Mouse (Mus musculus) embryonic stem cell, embryonic (primary cell): ENCODE results near the gene Pip4k2c.

Experiments
- CTCF ChIA-PET, 4 experiments: fragments of 300-600 bp in 2 of 4; fragments of 350-600 bp in 2 of 4; sonication (Branson Sonifier 250); formaldehyde crosslinking; loops; one replicate each; lab custom pipeline; 2022; ENCODE audit warnings: inconsistent platforms in 2 of 4; lab: Charles Lee
- POLR2A ChIA-PET, 4 experiments: fragments of 300-600 bp in 2 of 4; fragments of 350-600 bp in 2 of 4; sonication (Branson Sonifier 250); formaldehyde crosslinking; loops; one replicate each; lab custom pipeline; 2022; ENCODE audit warnings: antibody characterized with exemption in 4 of 4, inconsistent platforms in 1 of 4; lab: Charles Lee

Gene Pip4k2c

DNA sequence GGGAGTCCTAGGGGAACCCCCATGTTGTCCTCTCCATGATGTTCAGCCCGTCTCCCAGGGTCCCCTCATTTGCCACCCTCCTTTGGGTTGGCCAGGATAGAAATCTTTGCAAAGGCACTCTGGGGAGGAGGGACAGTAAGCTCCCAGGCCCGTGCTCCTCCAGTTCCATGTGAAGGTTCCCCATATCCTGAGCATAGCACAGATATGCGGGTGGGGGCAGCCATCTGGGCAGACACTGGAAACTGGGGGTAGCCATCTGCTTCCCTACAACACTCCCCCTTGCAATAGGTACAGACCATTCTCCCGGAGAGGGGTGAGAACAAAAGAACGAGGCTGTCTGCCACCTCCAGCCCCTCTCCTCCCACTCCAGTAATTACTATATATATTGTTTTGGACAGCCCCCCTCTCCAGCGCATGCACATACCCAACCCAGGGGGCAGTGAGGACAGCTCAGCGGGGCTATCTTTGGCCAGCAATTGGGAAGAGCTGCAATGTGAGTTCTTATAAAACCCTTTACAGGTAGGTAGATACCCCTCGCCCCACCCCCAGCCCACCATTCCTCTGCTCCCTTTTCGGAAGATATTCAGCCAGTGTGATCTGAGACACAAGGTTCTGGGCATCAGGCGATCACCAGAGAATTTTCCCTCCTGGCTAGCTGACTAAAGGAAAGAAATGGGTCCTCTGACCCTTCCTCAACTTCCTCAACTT, 23.9 kb downstream of the Pip4k2c start:
- ChIA-PET CTCF (interaction anchor here in 2 of 4 experiments (1.7 to 2.0 kb wide), 2 partner anchors 17 to 28 kb away, joined by 3 to 4 read pairs; no protein-coding TSS in a partner anchor), POLR2A (interaction anchor here in 3 of 4 experiments (0.6 to 4.1 kb wide), 18 partner anchors 7 to 217 kb away, joined by 3 to 14 read pairs (median 4); partner anchors contain the start of genes Pip4k2c (in 2 of the 3) and Slc26a10 (in 1 of the 3))

DNA sequence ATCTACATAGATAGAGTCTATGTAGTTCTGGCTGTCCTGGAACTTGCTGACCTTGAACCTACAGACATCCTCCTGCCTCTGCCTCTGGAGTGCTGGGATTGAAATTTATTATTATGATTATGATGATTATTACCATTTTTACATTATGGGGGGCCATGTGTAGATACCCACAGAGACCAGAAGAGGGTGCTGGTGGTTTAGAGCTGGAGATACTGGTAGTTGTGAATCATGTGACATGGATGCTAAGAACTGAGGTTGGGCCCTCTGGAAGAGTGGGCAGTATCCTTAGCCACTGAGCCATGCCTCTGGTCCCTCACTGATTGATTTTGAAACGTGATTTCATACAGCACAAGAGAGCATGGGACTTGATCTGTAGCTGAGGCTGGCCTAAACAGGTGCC, 24.9 kb downstream of the Pip4k2c start:
- ChIA-PET CTCF (interaction anchor here (0.7 to 2.0 kb wide), 7 partner anchors 8 to 163 kb away, joined by 3 to 6 read pairs (median 3); partner anchors contain the start of genes B4galnt1 (in 1 of the 4) and Pip4k2c (in 1 of the 4)), POLR2A (interaction anchor here in 3 of 4 experiments (0.6 to 4.1 kb wide), 9 partner anchors 8 to 1081 kb away, joined by 3 to 14 read pairs (median 6); partner anchors contain the start of genes Pip4k2c (in 2 of the 3) and Mars (in 1 of the 3))

DNA sequence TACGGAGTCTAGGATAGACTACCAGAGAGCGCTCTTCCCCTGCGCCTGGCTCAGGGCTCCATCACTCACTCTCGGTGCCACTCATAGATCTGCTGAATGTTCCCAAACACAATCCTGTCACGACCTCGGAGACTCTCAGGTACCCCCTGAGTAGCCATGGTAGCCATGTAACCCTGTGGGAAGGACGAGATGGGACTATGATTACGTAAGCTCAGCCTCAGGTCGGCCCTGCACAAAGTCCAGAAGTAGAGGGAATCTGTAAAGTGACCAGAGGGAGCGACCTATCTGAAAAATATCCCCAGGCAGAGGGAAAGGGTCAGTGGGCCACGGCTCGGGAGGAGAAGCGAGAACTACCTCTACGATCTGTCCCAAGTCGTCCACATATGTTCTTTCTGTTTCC, 25.9 kb downstream of the Pip4k2c start:
- CTCF ChIA-PET: interaction anchor here (0.6 to 2.5 kb wide), 17 partner anchors 9 to 352 kb away, joined by 3 to 23 read pairs (median 3); partner anchors contain the start of genes B4galnt1 (in 1 of the 4), Gli1 (in 1 of the 4) and Pip4k2c (in 1 of the 4)
- POLR2A ChIA-PET: interaction anchor here in 3 of 4 experiments (0.5 to 4.1 kb wide), 25 partner anchors 9 to 164 kb away, joined by 3 to 14 read pairs (median 5); partner anchors contain the start of gene Pip4k2c (in 3 of the 3)

DNA sequence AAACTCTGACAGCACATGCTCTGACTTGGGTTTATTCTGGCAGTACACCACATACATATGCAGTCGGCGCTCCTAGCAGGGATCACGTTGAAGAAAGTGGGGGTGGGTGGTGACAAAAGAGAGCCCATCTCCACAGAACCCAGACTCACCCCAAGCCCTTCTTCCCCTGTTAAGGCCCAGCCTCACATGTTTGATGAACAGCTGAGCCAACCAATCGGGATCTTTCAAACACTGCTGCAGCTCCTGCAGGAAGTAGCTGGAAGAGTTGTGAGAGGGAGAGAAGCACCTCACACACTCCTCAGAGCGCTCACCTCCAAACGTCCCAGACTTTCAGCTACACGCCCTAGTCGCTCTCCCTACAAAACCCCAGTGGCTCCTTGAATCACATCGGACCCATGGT, 26.3 kb downstream of the Pip4k2c start:
- POLR2A ChIA-PET: interaction anchor here (0.5 to 4.1 kb wide), 35 partner anchors 9 to 164 kb away, joined by 3 to 14 read pairs (median 5); partner anchors contain the start of genes Pip4k2c (in 4 of the 4) and B4galnt1 (in 1 of the 4)
- CTCF ChIA-PET: interaction anchor here (0.6 to 2.5 kb wide), 21 partner anchors 8 to 353 kb away, joined by 3 to 23 read pairs (median 3); partner anchors contain the start of genes B4galnt1 (in 1 of the 4), Gli1 (in 1 of the 4) and Pip4k2c (in 1 of the 4)

- CTCF ChIA-PET: interaction anchor here in 3 of 4 experiments (0.6 to 2.5 kb wide), 12 partner anchors 13 to 1452 kb away, joined by 3 to 23 read pairs (median 4); partner anchors contain the start of genes B4galnt1 (in 1 of the 3) and Pip4k2c (in 1 of the 3)
- POLR2A ChIA-PET: interaction anchor here (0.6 to 4.1 kb wide), 36 partner anchors 9 to 148 kb away, joined by 3 to 14 read pairs (median 4); partner anchors contain the start of genes Pip4k2c (in 3 of the 4) and Mars (in 2 of the 4)
Measured at GRCm38 (mm10) chr10:127183759-127184158, 27.6 kb downstream of the Pip4k2c start.

GRCm38 (mm10) chr10:127182624-127183023, 28.8 kb downstream of the Pip4k2c start:
- CTCF ChIA-PET: interaction anchor here in 1 of 4 experiments (0.9 kb wide), 1 partner anchor 12 kb away, joined by 3 read pairs; no protein-coding TSS in a partner anchor
- POLR2A ChIA-PET: interaction anchor here in 1 of 4 experiments (1.2 to 3.0 kb wide), 2 partner anchors 32 to 119 kb away, joined by 3 to 8 read pairs; partner anchors contain the start of gene Cdk4

DNA sequence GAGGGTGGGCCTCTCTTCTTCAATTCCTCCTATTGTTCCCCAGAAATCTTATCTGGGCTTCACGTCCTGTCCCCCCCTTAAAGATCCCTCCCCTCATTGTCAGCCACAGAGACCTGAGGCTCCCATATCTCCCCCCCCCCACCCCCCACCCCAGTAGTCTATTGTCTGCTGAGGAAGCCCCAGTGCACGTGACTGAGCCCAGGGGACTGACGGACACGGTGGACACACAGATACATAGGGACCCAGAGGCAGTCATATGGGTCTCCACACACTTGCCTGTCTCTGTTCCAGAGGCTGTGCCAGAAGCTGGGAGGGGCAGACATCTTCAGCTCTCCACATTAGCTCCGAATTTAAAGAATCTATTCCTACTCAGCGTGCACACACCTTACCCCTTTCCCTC, 29.8 kb downstream of the Pip4k2c start:
- POLR2A ChIA-PET: no interaction called here
- CTCF ChIA-PET: interaction anchor here in 1 of 4 experiments (0.9 kb wide), 1 partner anchor 11 kb away, joined by 3 read pairs; no protein-coding TSS in a partner anchor

GRCm38 (mm10) chr10:127180695-127181047, 30.7 kb downstream of the Pip4k2c start:
- ChIA-PET POLR2A (interaction anchor here (0.5 to 2.0 kb wide), 18 partner anchors 7 to 246 kb away, joined by 3 to 6 read pairs (median 4); partner anchors contain the start of genes Pip4k2c (in 2 of the 4) and Arhgef25 (in 1 of the 4)), CTCF (interaction anchor here (0.7 to 2.4 kb wide), 8 partner anchors 10 to 158 kb away, joined by 3 to 19 read pairs (median 4); partner anchors contain the start of genes B4galnt1 (in 1 of the 4) and Pip4k2c (in 1 of the 4))

GRCm38 (mm10) chr10:127179871-127180694, 31.3 kb downstream of the Pip4k2c start, which contains the start of gene Slc26a10:
Slc26a10 (minus strand) TSS chr10:127180645.
- ChIA-PET POLR2A (interaction anchor here in 3 of 4 experiments (0.5 to 2.0 kb wide), 20 partner anchors 8 to 245 kb away, joined by 3 to 6 read pairs (median 3); partner anchors contain the start of genes Pip4k2c (in 2 of the 3), Arhgef25 (in 1 of the 3) and B4galnt1 (in 1 of the 3)), CTCF (interaction anchor here (0.5 to 2.4 kb wide), 12 partner anchors 9 to 306 kb away, joined by 3 to 19 read pairs (median 4); partner anchors contain the start of genes B4galnt1 (in 1 of the 4) and Pip4k2c (in 1 of the 4))

- CTCF ChIA-PET: interaction anchor here (0.6 to 2.7 kb wide), 16 partner anchors 8 to 173 kb away, joined by 3 to 19 read pairs (median 4); partner anchors contain the start of genes Gli1 (in 1 of the 4) and Mars (in 1 of the 4)
- POLR2A ChIA-PET: interaction anchor here (0.5 to 2.2 kb wide), 24 partner anchors 8 to 161 kb away, joined by 3 to 7 read pairs (median 4); partner anchors contain the start of genes B4galnt1 (in 2 of the 4), Mars (in 1 of the 4) and Pip4k2c (in 1 of the 4)
Measured at GRCm38 (mm10) chr10:127178286-127179027, 32.9 kb downstream of the Pip4k2c start.

GRCm38 (mm10) chr10:127177719-127178118, 33.7 kb downstream of the Pip4k2c start:
- ChIA-PET POLR2A (interaction anchor here in 2 of 4 experiments (1.0 to 2.2 kb wide), 12 partner anchors 8 to 161 kb away, joined by 3 to 7 read pairs (median 4); partner anchors contain the start of genes Mars (in 1 of the 2) and Pip4k2c (in 1 of the 2)), CTCF (interaction anchor here (0.6 to 2.7 kb wide), 22 partner anchors 9 to 181 kb away, joined by 3 to 12 read pairs (median 4); partner anchors contain the start of genes Arhgap9 (in 1 of the 4), B4galnt1 (in 1 of the 4) and Gli1 (in 1 of the 4))

GRCm38 (mm10) chr10:127177235-127177634, 34.1 kb downstream of the Pip4k2c start:
- ChIA-PET POLR2A (interaction anchor here in 2 of 4 experiments (1.0 to 2.2 kb wide), 8 partner anchors 8 to 162 kb away, joined by 3 to 7 read pairs (median 4); partner anchors contain the start of genes Mars (in 1 of the 2) and Pip4k2c (in 1 of the 2)), CTCF (interaction anchor here (0.6 to 2.7 kb wide), 23 partner anchors 8 to 182 kb away, joined by 3 to 12 read pairs (median 4); partner anchors contain the start of genes Arhgap9 (in 1 of the 4) and B4galnt1 (in 1 of the 4))

DNA sequence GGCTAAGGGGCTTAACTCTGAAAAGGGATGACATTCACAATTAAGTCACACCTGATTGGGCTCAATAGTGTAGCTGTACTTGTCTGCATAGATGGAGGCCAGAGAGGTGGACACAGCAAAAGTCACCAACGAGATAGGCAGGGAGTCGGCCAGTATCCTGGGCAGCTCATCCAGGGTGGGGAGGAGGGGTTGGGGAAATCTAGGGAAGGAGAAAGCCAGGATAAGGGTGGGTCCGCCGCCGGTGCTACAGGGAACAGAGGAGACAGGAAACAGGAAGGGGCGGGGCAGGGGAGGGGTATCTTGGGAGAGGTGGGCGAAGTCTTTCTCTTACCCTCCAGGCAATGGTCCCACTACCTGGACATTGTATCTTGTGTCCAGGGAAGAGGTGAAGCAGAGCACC, 34.6 kb downstream of the Pip4k2c start:
- POLR2A ChIA-PET: interaction anchor here in 3 of 4 experiments (0.6 to 2.1 kb wide), 10 partner anchors 8 to 162 kb away, joined by 3 to 6 read pairs (median 4); partner anchors contain the start of genes Arhgap9 (in 1 of the 3), Arhgef25 (in 1 of the 3) and Mars (in 1 of the 3)

DNA sequence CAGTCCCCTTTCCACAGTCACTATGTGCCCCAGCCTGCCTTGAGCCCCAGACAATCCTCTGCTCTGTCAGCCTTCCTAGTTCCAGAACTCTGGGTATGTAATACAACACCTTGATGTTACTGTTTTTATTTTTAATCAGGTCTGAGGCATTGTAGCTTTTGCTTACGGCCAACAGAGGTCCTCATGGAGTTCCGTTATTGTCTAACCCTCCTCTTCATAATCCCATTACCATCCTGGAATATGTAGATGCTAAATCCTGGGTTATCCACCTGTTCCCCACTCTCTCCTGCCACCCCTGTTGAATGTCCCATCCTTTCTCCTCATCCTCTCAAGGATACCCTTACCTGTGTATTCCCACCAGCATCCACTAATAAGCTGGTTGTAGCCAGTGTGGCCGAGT, 35.2 kb downstream of the Pip4k2c start:
- ChIA-PET POLR2A (interaction anchor here in 3 of 4 experiments (0.6 to 2.1 kb wide), 10 partner anchors 9 to 163 kb away, joined by 3 to 6 read pairs (median 4); partner anchors contain the start of genes Arhgap9 (in 1 of the 3), Arhgef25 (in 1 of the 3) and Mars (in 1 of the 3)), CTCF (interaction anchor here in 3 of 4 experiments (0.6 to 2.7 kb wide), 21 partner anchors 9 to 190 kb away, joined by 3 to 12 read pairs (median 5); partner anchors contain the start of gene B4galnt1 (in 1 of the 3))

More for the DNA sequence above, 34.6 kb downstream of the Pip4k2c start:
- CTCF ChIA-PET: interaction anchor here in 3 of 4 experiments (0.6 to 2.7 kb wide), 21 partner anchors 9 to 191 kb away, joined by 3 to 12 read pairs (median 5); partner anchors contain the start of gene Arhgap9 (in 1 of the 3)

- CTCF ChIA-PET: interaction anchor here in 1 of 4 experiments (1.4 to 1.6 kb wide), 2 partner anchors 9 to 55 kb away, joined by 4 to 7 read pairs; partner anchors contain the start of gene B4galnt1
Measured at GRCm38 (mm10) chr10:127174170-127174569, 37.2 kb downstream of the Pip4k2c start.

More at GRCm38 (mm10) chr10:127174170-127174569, 37.2 kb downstream of the Pip4k2c start:
- POLR2A ChIA-PET: interaction anchor here in 2 of 4 experiments (0.6 to 1.2 kb wide), 6 partner anchors 9 to 244 kb away, joined by 3 to 5 read pairs (median 3); partner anchors contain the start of gene B4galnt1 (in 1 of the 2)
